Mouse (Mus musculus) splenic B cell, adult 2 months (primary cell): Measurements from ENCODE around the gene Rab42.

Source experiments
- DNase-seq: peaks from one replicate; pipeline ENCODE4 v3.0.0-alpha.2; 2011; ENCODE audit warnings: low read depth, low spot score
- H3K27me3 ChIP-seq: 2 replicates; pipeline ENCODE4 v1.6.1; 2012; ENCODE audit warnings: mild to moderate bottlenecking, low read length, moderate library complexity, mixed read lengths; ENCODE audit not compliant: control insufficient read depth, poor library complexity, insufficient read depth, severe bottlenecking
- H3K36me3 ChIP-seq: 2 replicates; pipeline ENCODE4 v1.6.1; 2012; ENCODE audit warnings: mild to moderate bottlenecking, low read length, moderate library complexity, mixed read lengths; ENCODE audit not compliant: control insufficient read depth, poor library complexity, insufficient read depth, severe bottlenecking

Rab42 gene

DNA sequence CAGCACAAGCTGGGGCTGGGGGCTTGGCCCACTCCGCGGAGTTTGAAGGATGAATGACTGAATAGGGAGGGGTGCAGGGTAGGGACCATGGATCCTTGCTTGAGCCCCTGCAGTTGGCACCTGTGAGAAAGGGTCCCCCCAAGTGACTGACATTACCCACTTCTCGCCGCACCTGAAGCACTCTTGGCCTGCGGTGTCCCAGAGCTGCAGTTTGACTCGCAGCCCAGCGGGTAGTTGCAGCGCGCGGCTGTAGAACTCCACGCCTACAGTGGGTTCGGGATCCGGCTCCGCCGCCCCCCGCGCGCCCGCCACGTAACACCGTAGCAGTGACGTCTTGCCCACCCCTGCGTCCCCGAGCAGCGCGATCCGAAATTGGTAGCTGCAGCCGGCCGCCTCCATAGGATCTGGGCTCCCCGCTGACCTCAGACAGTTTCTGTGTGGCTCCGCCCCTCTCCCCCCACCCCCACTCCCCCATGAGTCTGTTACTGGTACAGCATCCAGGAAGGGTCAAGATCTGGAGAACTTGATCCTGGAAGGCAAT, at the start of gene Rab42:
Gene Rab42, minus strand, starts transcription at position 447 of the 541 bp plus-strand sequence.
- H3K36me3 ChIP-seq = no peaks in the 10 kb centered on the region
- H3K27me3 ChIP-seq = no peaks in the 10 kb centered on the region
- peak; percentile 63 for DNase-seq

GRCm38 (mm10) chr4:132352739-132353138, 49.6 kb upstream of the Rab42 start:
- DNase-seq = no peak

DNA sequence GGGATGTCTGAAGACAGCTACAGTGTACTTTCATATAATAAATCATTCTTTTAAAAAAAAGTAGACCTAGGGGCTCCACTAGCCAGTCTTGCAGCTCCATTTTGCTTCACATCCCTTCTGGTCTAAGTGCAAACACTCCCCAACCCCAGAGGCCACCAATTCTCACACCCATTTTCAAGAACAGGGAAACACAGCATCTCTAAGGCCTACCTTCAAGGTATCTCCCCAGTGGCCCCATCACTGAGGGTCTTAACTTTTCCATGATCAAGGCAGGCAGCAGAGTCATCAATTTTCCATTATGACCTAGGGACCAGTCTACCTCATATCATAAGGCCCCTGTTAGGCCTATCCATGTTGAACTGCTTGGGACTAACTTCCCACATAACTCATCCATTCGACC, 48.2 kb upstream of the Rab42 start:
- no peak for DNase-seq
- Histone ChIP-seq H3K36me3 (peaks cover 3% of the 10 kb centered on the region; the same call in 1 of the 2 replicates), H3K27me3 (no peaks in the 10 kb centered on the region)

More at GRCm38 (mm10) chr4:132352739-132353138, 49.6 kb upstream of the Rab42 start:
- Histone ChIP-seq H3K36me3 (peaks cover 6% of the 10 kb centered on the region; the same call in 1 of the 2 replicates), H3K27me3 (no peaks in the 10 kb centered on the region)

DNA sequence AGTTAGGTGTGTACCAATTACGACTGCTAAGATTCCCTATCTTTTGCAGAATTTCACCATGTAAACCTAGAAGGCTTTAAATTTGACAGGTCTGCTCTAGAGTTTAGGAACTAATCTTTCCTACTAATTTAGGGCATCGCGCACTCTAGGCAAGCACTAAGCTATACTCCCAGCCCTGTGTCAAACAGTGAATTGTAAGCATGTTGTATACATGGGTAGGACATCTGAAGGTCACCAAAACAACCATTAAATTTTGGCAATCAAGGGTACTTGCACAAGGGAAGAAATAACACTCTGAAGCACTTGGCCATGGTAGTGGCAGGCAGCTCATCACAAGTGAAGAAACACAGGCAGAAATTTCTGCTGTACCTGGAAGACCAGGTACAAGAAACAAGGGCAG, 47.7 kb upstream of the Rab42 start:
- Histone ChIP-seq H3K36me3 (peaks cover 3% of the 10 kb centered on the region; the same call in 1 of the 2 replicates), H3K27me3 (no peaks in the 10 kb centered on the region)
- no peak for DNase-seq

DNA sequence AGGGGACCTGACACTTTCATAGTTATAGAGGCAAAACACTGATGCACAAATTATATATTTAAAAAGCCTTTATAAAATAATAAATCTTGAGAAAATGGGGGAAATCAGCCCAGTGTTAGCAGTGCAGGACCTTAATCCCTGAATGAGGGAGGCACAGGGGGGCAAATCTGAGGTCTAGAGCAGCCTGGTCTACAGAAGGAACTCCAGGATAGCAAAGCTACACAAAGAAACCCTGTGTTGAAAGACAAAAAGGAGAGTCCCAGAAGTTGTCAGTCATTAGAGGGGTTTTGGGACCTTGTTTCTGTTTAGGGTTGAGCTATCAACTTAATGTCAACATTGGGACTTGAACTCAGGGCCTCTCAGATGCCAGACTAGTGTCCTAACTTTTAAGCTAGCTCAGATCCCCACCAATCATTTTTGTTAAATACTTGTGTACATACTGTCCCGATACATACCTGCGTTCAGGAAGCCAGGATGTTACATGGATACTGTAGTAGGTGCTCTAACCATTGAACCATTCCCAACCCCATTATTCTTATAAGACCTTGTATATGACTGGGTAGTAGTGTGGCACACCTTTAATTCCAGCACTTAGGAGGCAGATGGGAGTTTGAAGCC, 47.0 kb upstream of the Rab42 start:
- Histone ChIP-seq H3K27me3 (no peaks in the 10 kb centered on the region), H3K36me3 (peaks cover 3% of the 10 kb centered on the region; the same call in 1 of the 2 replicates)
- DNase-seq = no peak

DNA sequence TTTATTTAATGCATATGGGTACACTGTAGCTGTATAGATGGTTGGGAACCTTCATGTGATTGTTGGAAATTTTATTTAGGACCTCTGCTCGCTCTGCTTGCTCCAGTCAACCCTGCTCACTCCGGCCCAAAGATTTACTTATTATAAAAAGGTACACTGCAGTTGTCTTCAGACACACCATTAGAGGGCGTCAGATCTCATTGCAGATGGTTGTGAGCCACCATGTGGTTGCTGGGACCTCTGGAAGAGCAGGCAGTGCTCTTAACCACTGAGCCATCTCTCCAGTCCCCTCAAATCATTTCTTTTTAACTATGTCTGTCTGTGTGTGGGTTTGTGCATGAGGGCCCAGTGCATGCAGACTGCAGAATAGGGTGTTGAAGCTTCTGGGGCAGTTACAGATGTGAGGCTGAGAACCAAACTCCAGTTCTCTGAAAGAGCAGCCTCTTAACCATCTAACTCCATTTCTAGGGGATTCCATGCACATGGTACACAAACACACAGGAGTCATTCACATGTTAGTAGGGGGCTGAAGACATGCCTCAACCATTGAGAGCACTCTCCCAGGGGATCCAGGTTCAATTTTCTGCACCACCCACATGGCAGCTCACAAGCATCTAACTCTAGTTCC, 46.4 kb upstream of the Rab42 start:
- peaks cover 3% of the 10 kb centered on the region; the same call in 1 of the 2 replicates for H3K36me3 ChIP-seq
- no peaks in the 10 kb centered on the region for H3K27me3 ChIP-seq
- no peak for DNase-seq

GRCm38 (mm10) chr4:132346661-132347060, 43.5 kb upstream of the Rab42 start:
- DNase-seq = peak; percentile 41
- H3K27me3 ChIP-seq = no peaks in the 10 kb centered on the region
- H3K36me3 ChIP-seq = peaks cover 3% of the 10 kb centered on the region; the same call in 1 of the 2 replicates

GRCm38 (mm10) chr4:132346261-132346660, 43.1 kb upstream of the Rab42 start:
- H3K27me3 ChIP-seq = no peaks in the 10 kb centered on the region
- H3K36me3 ChIP-seq = peaks cover 3% of the 10 kb centered on the region; the same call in 1 of the 2 replicates
- no peak for DNase-seq

GRCm38 (mm10) chr4:132345843-132346212, 42.6 kb upstream of the Rab42 start:
- Histone ChIP-seq H3K36me3 (peaks cover 3% of the 10 kb centered on the region; the same call in 1 of the 2 replicates), H3K27me3 (no peaks in the 10 kb centered on the region)
- no peak for DNase-seq

DNA sequence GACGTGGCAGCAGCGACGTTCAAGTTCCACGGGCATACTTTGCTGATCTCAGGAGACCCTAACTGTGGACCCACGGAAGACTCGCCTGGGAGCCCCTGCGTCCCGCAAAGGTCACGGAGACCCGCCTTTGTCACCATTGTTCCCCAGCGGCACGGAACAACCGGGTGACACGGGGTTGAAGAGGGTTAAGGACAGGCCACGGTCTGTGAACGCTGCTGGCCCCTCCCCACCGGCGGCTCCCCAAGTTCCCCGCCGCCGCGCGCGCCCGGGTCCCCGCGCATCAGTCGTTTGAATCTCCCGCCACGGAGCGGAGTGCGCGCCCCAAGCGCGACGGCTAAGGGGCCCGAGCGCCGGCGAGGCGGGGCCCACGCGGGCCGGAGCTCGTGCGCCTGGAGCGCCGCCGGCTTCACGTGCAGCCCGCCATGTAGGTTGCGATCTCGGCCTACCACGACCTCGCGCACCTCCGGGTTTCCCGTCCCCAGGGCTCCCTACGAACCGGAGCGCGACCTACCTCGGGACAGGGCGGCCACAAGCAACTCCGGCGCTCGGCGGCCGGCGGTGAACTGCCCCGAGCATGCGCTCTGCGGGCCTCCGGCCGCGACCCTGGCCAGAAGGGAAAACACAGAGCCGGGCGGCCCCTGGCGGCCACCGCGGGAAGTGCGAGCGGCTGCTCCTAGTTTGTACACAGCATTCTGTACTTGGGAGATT, 42.1 kb upstream of the Rab42 start:
- DNase-seq = peak; percentile 92
- no peaks in the 10 kb centered on the region for H3K36me3 ChIP-seq
- H3K27me3 ChIP-seq = no peaks in the 10 kb centered on the region

- H3K36me3 ChIP-seq = no peaks in the 10 kb centered on the region
- DNase-seq = peak; percentile 20
- H3K27me3 ChIP-seq = no peaks in the 10 kb centered on the region
These were observed 41.4 kb upstream of the Rab42 start for GRCm38 (mm10) chr4:132344403-132345134.

DNA sequence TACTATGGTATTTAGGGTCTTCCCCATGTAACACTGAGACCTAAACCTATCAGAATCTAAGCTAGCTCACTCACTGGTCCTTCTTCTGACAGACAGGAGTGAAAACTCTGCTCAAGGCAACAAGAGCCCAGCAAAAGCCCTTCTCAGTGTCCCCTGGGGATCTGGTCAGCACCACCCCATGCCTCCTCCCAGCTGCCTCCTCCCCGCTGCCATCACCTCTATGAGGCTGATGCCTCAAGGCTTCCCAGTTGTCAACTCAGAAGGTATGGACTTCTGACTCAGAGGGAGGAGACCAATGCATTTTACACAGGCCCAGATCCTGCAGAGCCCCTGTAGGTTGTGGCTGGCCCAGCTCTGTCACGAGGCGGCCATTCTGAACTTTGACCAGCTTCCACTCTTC, 38.3 kb upstream of the Rab42 start:
- no peaks in the 10 kb centered on the region for H3K27me3 ChIP-seq
- no peaks in the 10 kb centered on the region for H3K36me3 ChIP-seq
- no peak for DNase-seq

- no peak for DNase-seq
- H3K27me3 ChIP-seq = no peaks in the 10 kb centered on the region
These were observed 35.8 kb upstream of the Rab42 start for GRCm38 (mm10) chr4:132338943-132339342.

GRCm38 (mm10) chr4:132332880-132333279, 29.7 kb upstream of the Rab42 start:
- DNase-seq = no peak
- no peaks in the 10 kb centered on the region; the same call in 1 of the 2 replicates for H3K36me3 ChIP-seq
- no peaks in the 10 kb centered on the region for H3K27me3 ChIP-seq

More at GRCm38 (mm10) chr4:132338943-132339342, 35.8 kb upstream of the Rab42 start:
- H3K36me3 ChIP-seq = no peaks in the 10 kb centered on the region; the same call in 1 of the 2 replicates
